Mouse (Mus musculus) lung, postnatal 4 days (tissue): ENCODE results near the gene Hcst.

ENCODE experiments used
- DNase-seq, 2 experiments: peaks; one replicate each; pipeline ENCODE4 v3.0.0; 2021

Hcst gene

GRCm38 (mm10) chr7:30431793-30432192 is 12.1 kb upstream of the Hcst start:
- DNase-seq: peak in 1 of 2 experiments; percentile 66

- no peak for DNase-seq
Measured at GRCm38 (mm10) chr7:30430191-30430590, 10.5 kb upstream of the Hcst start.

GRCm38 (mm10) chr7:30429327-30429726 is 9.7 kb upstream of the Hcst start:
- no peak for DNase-seq

GRCm38 (mm10) chr7:30423071-30423641 is 3.5 kb upstream of the Hcst start:
- DNase-seq: peak in 1 of 2 experiments; percentile 48

GRCm38 (mm10) chr7:30422560-30422959 is 2.9 kb upstream of the Hcst start:
- DNase-seq: peak in 1 of 2 experiments; percentile 27

GRCm38 (mm10) chr7:30421890-30422435 is 2.3 kb upstream of the Hcst start:
- peak; percentile 92 for DNase-seq

- DNase-seq: peak; percentile 77 to 83
Measured at GRCm38 (mm10) chr7:30421175-30421889, 1.7 kb upstream of the Hcst start, which contains the start of gene Nfkbid. Gene Nfkbid (plus strand): TSS chr7:30421732.

GRCm38 (mm10) chr7:30420673-30421072 is 1.0 kb upstream of the Hcst start:
- no peak for DNase-seq

GRCm38 (mm10) chr7:30417856-30418255 is 1.8 kb downstream of the Hcst start:
- DNase-seq: peak in 1 of 2 experiments; percentile 38

- DNase-seq: peak; percentile 55 to 56
Measured at GRCm38 (mm10) chr7:30413596-30413995, 6.1 kb downstream of the Hcst start, which contains the start of gene Tyrobp. Gene Tyrobp (plus strand): TSS chr7:30413760.

GRCm38 (mm10) chr7:30412735-30413147 is 6.9 kb downstream of the Hcst start:
- DNase-seq: peak; percentile 45 to 50

- DNase-seq: no peak
Measured at GRCm38 (mm10) chr7:30411023-30411422, 8.6 kb downstream of the Hcst start.

- no peak for DNase-seq
Measured at GRCm38 (mm10) chr7:30409789-30410188, 9.9 kb downstream of the Hcst start.

- no peak for DNase-seq
Measured at GRCm38 (mm10) chr7:30408639-30409038, 11.0 kb downstream of the Hcst start.

GRCm38 (mm10) chr7:30402343-30402742 is 17.3 kb downstream of the Hcst start:
- DNase-seq: no peak

- DNase-seq: no peak
Measured at GRCm38 (mm10) chr7:30399671-30400070, 20.0 kb downstream of the Hcst start.

- no peak for DNase-seq
Measured at GRCm38 (mm10) chr7:30394871-30395270, 24.8 kb downstream of the Hcst start.

- DNase-seq: peak; percentile 70 to 74
Measured at GRCm38 (mm10) chr7:30394379-30394778, 25.3 kb downstream of the Hcst start.

- DNase-seq: no peak
Measured at GRCm38 (mm10) chr7:30393631-30394030, 26.0 kb downstream of the Hcst start.

GRCm38 (mm10) chr7:30392746-30393520 is 26.7 kb downstream of the Hcst start:
- no peak for DNase-seq

- DNase-seq: no peak
Measured at GRCm38 (mm10) chr7:30384106-30384505, 35.5 kb downstream of the Hcst start.

GRCm38 (mm10) chr7:30380061-30380460 is 39.6 kb downstream of the Hcst start:
- no peak for DNase-seq

- peak; percentile 93 for DNase-seq
Measured at GRCm38 (mm10) chr7:30373501-30373962, 46.1 kb downstream of the Hcst start.
